Mouse (Mus musculus) bone marrow macrophage, adult 2 months (primary cell): Measurements from ENCODE around the gene Ticrr. TPM values are rescaled to one million over a fixed set of nuclear protein-coding genes. Genes with fewer than 3 reads are reported as not detected.

Experiments used
- H3K27ac ChIP-seq: 2 replicates; pipeline ENCODE4 v1.5.1; 2012; ENCODE audit warnings: low read depth, low read length; ENCODE audit not compliant: insufficient read depth
- H3K4me1 ChIP-seq: 2 replicates; pipeline ENCODE4 v1.6.1; 2012; ENCODE audit warnings: low read length; ENCODE audit not compliant: control insufficient read depth, insufficient read depth
- H3K4me3 ChIP-seq: 2 replicates; pipeline ENCODE4 v1.5.1; 2012; ENCODE audit warnings: mild to moderate bottlenecking, low read length, moderate library complexity; ENCODE audit not compliant: insufficient read depth
- CTCF ChIP-seq: IDR thresholded peaks from 2 replicates; pipeline ENCODE4 v1.5.1; 2012; ENCODE audit warnings: low read depth, mild to moderate bottlenecking, low read length, moderate library complexity
- POLR2A ChIP-seq: IDR thresholded peaks from 2 replicates; pipeline ENCODE4 v1.6.1; 2012; ENCODE audit warnings: mild to moderate bottlenecking, low read depth, low read length, borderline replicate concordance
- polyA plus RNA-seq: library from polyadenylated mRNA; stranded (reverse); fragments of >200 nt; gene quantifications from 2 replicates; pipeline ENCODE4 v1.2.4, GENCODE M21; 2012; ENCODE audit not compliant: missing spikeins, insufficient read depth, insufficient read length

Ticrr gene
- polyA plus RNA-seq, 1 experiment, result 4.6 TPM

GRCm38 (mm10) chr7:79740279-79740678, 80.3 kb downstream of the Ticrr start:
- TF ChIP-seq POLR2A (no peak), CTCF (no peak)
- no peak overlapping the region for H3K4me3 ChIP-seq
- no peak overlapping the region for H3K27ac ChIP-seq
- H3K4me1 ChIP-seq, result peaks cover 17% of the 10 kb centered on the region

GRCm38 (mm10) chr7:79742277-79742658, 82.3 kb downstream of the Ticrr start:
- TF ChIP-seq CTCF (no peak), POLR2A (no peak)
- H3K4me3 ChIP-seq, result peak overlapping the region; percentile 88
- peaks cover 17% of the 10 kb centered on the region for H3K4me1 ChIP-seq
- H3K27ac ChIP-seq, result no peak overlapping the region

GRCm38 (mm10) chr7:79742659-79743536, 82.9 kb downstream of the Ticrr start, which contains the start of the genes Pex11a and Wdr93:
Gene Pex11a (minus strand): TSS chr7:79743131.
Gene Wdr93 (plus strand): TSS chr7:79743163.
- Histone ChIP-seq H3K27ac (no peak within 1 kb of the TSS), H3K4me1 (peaks cover 17% of the 10 kb centered on the region), H3K4me3 (peak within 1 kb of the TSS; percentile 88)
- TF ChIP-seq CTCF (no peak), POLR2A (no peak)

- Histone ChIP-seq H3K4me1 (peaks cover 17% of the 10 kb centered on the region), H3K27ac (no peak overlapping the region), H3K4me3 (no peak overlapping the region)
- TF ChIP-seq CTCF (no peak), POLR2A (no peak)
Observed at GRCm38 (mm10) chr7:79744051-79744450, 84.1 kb downstream of the Ticrr start.

GRCm38 (mm10) chr7:79744585-79744984, 84.6 kb downstream of the Ticrr start:
- Histone ChIP-seq H3K27ac (no peak overlapping the region), H3K4me3 (no peak overlapping the region), H3K4me1 (peaks cover 17% of the 10 kb centered on the region)
- TF ChIP-seq POLR2A (no peak), CTCF (no peak)

- peaks cover 17% of the 10 kb centered on the region for H3K4me1 ChIP-seq
- H3K27ac ChIP-seq, result no peak overlapping the region
- TF ChIP-seq POLR2A (no peak), CTCF (no peak)
- H3K4me3 ChIP-seq, result no peak overlapping the region
Observed at GRCm38 (mm10) chr7:79747659-79748058, 87.7 kb downstream of the Ticrr start.

Other genes starting within 250 kb of the Ticrr start
- gene Polg, start 193.8 kb upstream of the Ticrr start, polyA plus RNA-seq, result 54.2 and 56.9 TPM in 2 replicates
- gene Rhcg, start 42.5 kb upstream of the Ticrr start, polyA plus RNA-seq, result not detected in 2 replicates
- gene Kif7, start 55.5 kb downstream of the Ticrr start, polyA plus RNA-seq, result 0.60 and 0.71 TPM in 2 replicates
- not detected in 2 replicates for gene Plin1, start 72.7 kb downstream of the Ticrr start, polyA plus RNA-seq
- gene Pex11a, start 82.9 kb downstream of the Ticrr start, polyA plus RNA-seq, result 5.8 and 5.9 TPM in 2 replicates
- not detected in 2 replicates for gene Wdr93, start 83.0 kb downstream of the Ticrr start, polyA plus RNA-seq
- not detected in 2 replicates for gene Mesp1, start 133.6 kb downstream of the Ticrr start, polyA plus RNA-seq
- not detected in 2 replicates for gene Mesp2, start 150.5 kb downstream of the Ticrr start, polyA plus RNA-seq
- 120 and 145 TPM in 2 replicates for gene Anpep, start 200.9 kb downstream of the Ticrr start, polyA plus RNA-seq